Mouse (Mus musculus): ENCODE results near the gene Cercam.

The Cercam gene

GRCm38 (mm10) chr2:29868949-29869645 lies at the start of gene Cercam:
Cercam (plus strand) TSS chr2:29869164.
- DNase-seq (ENCODE audit: low spot score), result peak; percentile 80

- DNase-seq (ENCODE audit: low spot score), result no peak
These were observed 49.6 kb upstream of the Cercam start for GRCm38 (mm10) chr2:29819363-29819762.

- DNase-seq (ENCODE audit: low spot score), result peak; percentile 69
These were observed 48.7 kb upstream of the Cercam start, which contains the start of gene Urm1 for GRCm38 (mm10) chr2:29820025-29820817. Urm1 (plus strand) TSS chr2:29820075.

- DNase-seq (ENCODE audit: low spot score), result no peak
These were observed 42.5 kb upstream of the Cercam start for GRCm38 (mm10) chr2:29826318-29826925.

- DNase-seq (ENCODE audit: low spot score), result peak; percentile 96
These were observed 41.8 kb upstream of the Cercam start for GRCm38 (mm10) chr2:29826926-29827708.

GRCm38 (mm10) chr2:29827709-29828024 lies 41.3 kb upstream of the Cercam start:
- DNase-seq (ENCODE audit: low spot score), result no peak

GRCm38 (mm10) chr2:29831106-29831505 lies 37.9 kb upstream of the Cercam start:
- DNase-seq (ENCODE audit: low spot score), result peak; percentile 74

- no peak for DNase-seq (ENCODE audit: low spot score)
These were observed 35.2 kb upstream of the Cercam start for GRCm38 (mm10) chr2:29833796-29834195.

GRCm38 (mm10) chr2:29835391-29835899 lies 33.5 kb upstream of the Cercam start:
- DNase-seq (ENCODE audit: low spot score), result no peak

GRCm38 (mm10) chr2:29839460-29839859 lies 29.5 kb upstream of the Cercam start:
- DNase-seq (ENCODE audit: low spot score), result no peak

- DNase-seq (ENCODE audit: low spot score), result no peak
These were observed 25.5 kb upstream of the Cercam start for GRCm38 (mm10) chr2:29843231-29844105.

GRCm38 (mm10) chr2:29844115-29844514 lies 24.8 kb upstream of the Cercam start:
- DNase-seq (ENCODE audit: low spot score), result no peak

GRCm38 (mm10) chr2:29844661-29845060 lies 24.3 kb upstream of the Cercam start:
- no peak for DNase-seq (ENCODE audit: low spot score)

- DNase-seq (ENCODE audit: low spot score), result no peak
These were observed 23.3 kb upstream of the Cercam start for GRCm38 (mm10) chr2:29845636-29846035.

- peak; percentile 65 for DNase-seq (ENCODE audit: low spot score)
These were observed 22.7 kb upstream of the Cercam start for GRCm38 (mm10) chr2:29846061-29846853.

- no peak for DNase-seq (ENCODE audit: low spot score)
These were observed 22.1 kb upstream of the Cercam start for GRCm38 (mm10) chr2:29846911-29847310.

GRCm38 (mm10) chr2:29849041-29849440 lies 19.9 kb upstream of the Cercam start:
- DNase-seq (ENCODE audit: low spot score), result no peak

- no peak for DNase-seq (ENCODE audit: low spot score)
These were observed 19.0 kb upstream of the Cercam start for GRCm38 (mm10) chr2:29849841-29850480.

- DNase-seq (ENCODE audit: low spot score), result no peak
These were observed 15.9 kb upstream of the Cercam start for GRCm38 (mm10) chr2:29852957-29853485.

Measured in layer of hippocampus, adult 11-12 months (tissue).